Mouse (Mus musculus) mesoderm, embryonic 11.5 days (tissue): ENCODE data around the gene Dnajc30.
"Not testable (repeated sequence)": the region's sequence is repeated elsewhere in the genome, so short reads cannot be mapped to it uniquely, and the experiment has no call there.

Experiments
- DNase-seq: peaks from one replicate; pipeline ENCODE4 v3.0.0-alpha.2; 2012; ENCODE audit warnings: low read depth, low spot score

Dnajc30 gene

GRCm38 (mm10) chr5:135064382-135064766 lies 372 bp downstream of the Dnajc30 start:
- no peak for DNase-seq

GRCm38 (mm10) chr5:135064909-135065446 lies 976 bp downstream of the Dnajc30 start, which contains the start of gene Bud23:
Gene Bud23 (minus strand): TSS chr5:135064959.
- DNase-seq, result not testable (repeated sequence)

DNA sequence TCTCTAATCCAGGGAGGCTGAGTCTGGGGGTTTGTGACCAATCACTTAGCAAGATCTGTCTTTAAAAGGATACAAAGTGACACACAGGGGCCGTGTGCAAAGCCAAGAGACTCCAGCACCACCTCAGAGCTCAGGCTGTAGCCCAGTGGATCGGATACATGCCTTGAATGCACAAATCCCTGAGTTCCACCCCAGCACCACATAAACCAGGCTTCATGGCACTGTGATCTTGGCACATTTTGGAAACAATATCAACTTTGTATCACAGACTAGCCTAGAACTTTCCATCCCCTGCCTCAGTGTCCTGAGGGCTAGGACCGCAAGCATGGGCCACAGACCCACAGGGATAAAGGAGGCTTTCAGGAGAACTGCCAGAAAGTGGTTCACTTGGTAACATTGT lies 2.0 kb downstream of the Dnajc30 start:
- DNase-seq, result no peak

- no peak for DNase-seq
Observed at GRCm38 (mm10) chr5:135070448-135070847, 6.4 kb downstream of the Dnajc30 start.

- DNase-seq, result no peak
Observed at GRCm38 (mm10) chr5:135072061-135072460, 8.1 kb downstream of the Dnajc30 start.

- DNase-seq, result no peak
Observed at GRCm38 (mm10) chr5:135072720-135073119, 8.7 kb downstream of the Dnajc30 start.

DNA sequence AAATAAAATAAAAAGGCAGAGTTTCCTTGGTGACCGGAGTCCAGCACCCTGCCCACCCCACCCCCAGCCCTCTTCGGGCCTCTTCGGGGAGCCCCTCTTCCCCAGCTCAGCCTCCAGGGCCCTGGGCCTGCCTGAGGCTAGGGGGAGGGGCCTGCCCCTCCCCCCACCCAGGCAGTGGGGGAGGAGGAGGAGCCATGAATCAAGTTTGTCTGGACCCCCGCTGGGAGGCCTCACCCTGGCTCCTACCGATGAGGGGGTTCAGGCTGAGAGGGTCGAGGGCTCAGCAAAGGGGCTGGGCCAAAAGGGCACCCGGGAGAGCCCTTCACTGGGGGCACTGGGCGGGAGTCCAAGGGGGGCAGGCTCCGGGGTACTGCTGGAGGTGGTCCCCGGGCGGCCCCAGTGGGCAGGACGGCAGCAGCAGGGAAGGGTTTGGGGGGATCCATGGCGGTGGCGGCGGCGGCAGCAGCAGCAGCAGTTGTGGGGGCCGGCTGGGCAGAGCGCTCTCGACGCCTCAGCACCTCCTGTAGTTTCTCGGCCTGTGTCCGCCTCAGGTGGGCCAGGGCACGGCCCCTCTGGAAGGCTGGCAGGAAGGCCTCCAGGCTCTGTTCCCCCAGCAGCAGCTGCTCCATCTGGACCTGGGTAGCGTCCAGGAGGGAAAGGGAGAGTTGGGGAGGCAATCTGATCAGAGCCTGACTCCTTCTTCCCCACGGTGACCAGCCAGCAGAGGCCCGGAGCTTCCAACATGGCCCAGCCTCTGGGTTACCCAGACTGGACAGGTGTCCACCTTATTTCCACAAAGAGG lies 9.5 kb downstream of the Dnajc30 start:
- DNase-seq, result peak; percentile 23

DNA sequence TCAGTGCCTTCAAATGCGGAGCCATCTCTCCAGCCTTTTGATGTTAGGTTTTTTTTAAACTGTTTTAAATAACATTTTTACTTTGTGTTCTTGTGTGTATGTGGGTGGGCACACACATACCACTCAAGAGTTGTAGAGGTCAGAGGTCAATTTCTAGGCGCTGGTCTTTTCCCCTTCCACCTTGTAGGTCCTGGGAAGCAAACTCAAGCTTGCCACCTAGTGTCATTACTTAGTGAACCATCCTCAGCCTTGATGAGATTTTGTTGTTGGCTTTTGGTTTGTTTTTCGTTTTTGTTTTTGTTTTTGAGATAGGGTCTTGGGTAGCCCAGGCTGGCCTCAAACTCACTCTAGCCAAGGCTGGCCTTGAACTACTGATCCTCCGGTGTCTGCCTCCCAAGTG lies 11.7 kb downstream of the Dnajc30 start:
- DNase-seq, result no peak

DNA sequence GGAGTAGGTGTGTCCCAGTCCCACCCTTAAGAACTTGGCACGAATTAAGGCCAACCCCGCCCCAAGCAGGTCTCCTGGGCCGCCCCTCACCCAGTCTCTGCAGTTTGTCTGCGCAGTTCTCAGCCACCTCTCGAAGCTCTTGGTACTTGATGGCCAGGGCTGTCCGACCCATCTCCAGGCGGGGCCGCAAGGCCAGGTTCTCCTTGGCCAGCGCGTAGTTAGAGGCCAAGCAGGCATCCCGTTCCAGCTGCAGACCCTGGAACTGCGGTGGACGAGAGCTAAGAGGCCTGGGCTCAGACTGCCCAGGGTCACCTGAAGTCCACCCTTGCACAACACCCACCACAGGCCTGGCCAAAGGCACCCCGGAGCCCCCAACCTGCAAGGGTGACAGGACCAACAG lies 12.4 kb downstream of the Dnajc30 start:
- no peak for DNase-seq

GRCm38 (mm10) chr5:135076931-135077505 lies 13.0 kb downstream of the Dnajc30 start:
- peak; percentile 30 for DNase-seq

- DNase-seq, result peak; percentile 95
Observed at GRCm38 (mm10) chr5:135077564-135078481, 13.8 kb downstream of the Dnajc30 start, which contains the start of gene Vps37d. Gene Vps37d (minus strand): TSS chr5:135078266.

GRCm38 (mm10) chr5:135078482-135078810 lies 14.4 kb downstream of the Dnajc30 start:
- DNase-seq, result no peak

- no peak for DNase-seq
Observed at GRCm38 (mm10) chr5:135079578-135079977, 15.6 kb downstream of the Dnajc30 start.

DNA sequence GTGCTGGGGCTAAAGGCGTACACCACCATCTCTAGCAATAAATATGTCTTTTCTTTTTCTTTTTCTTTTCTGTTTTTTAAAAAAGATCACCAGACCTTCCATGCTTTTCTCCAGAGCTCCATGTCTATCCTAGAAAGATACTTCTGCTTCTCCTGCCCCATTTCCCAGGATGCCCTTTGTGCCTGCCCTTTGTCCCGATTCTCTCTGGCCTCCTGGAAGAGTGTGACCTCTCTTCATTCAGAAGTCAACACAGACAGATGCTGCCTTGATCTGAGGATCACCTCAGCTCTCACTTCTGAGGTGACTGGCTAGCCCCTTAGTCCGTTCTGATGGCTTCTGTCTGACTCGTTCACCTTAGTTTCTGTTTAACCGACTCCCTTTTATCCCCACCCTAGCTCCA lies 16.5 kb downstream of the Dnajc30 start:
- DNase-seq, result no peak

DNA sequence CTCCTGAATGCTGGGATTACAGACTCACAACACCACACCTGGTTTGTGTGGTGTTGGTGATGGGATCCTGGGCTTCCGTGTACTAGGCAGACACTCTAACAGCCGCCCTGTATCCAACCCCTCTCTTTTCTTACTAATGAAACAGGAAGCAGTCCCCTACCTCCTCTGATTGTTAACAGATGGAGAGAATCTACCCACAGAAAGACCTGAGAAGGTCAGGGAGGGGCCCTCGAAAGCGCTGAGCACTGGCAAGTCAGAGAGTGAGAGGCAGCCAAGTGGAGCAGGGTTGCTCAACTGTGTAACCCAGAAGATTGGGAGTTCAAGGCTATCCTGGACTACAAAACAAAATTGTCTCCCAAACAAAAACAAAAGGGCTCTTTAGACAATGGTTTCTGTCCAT lies 22.9 kb downstream of the Dnajc30 start:
- DNase-seq, result no peak

GRCm38 (mm10) chr5:135089653-135090052 lies 25.7 kb downstream of the Dnajc30 start, which contains the start of gene Mlxipl:
Gene Mlxipl (plus strand): TSS chr5:135089890.
- no peak for DNase-seq

DNA sequence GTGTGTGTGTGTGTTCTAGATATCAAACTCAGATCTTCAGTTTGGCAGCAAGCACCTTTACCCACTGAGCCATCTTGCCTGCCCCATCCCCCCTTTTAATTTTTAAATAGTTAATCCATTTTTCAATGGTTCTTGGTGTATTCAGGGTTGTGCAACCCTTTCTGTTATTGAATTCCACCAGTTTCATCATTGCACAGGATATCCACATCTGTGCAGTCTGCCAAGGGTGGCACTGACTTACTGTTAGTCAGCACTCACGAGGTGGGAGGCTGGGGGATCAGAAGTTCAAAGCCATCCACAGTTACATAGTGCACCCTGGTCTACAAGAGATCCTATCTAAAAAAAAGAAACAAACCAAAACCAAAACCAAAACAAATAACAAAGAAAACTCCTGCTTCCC lies 37.0 kb downstream of the Dnajc30 start:
- DNase-seq, result no peak

DNA sequence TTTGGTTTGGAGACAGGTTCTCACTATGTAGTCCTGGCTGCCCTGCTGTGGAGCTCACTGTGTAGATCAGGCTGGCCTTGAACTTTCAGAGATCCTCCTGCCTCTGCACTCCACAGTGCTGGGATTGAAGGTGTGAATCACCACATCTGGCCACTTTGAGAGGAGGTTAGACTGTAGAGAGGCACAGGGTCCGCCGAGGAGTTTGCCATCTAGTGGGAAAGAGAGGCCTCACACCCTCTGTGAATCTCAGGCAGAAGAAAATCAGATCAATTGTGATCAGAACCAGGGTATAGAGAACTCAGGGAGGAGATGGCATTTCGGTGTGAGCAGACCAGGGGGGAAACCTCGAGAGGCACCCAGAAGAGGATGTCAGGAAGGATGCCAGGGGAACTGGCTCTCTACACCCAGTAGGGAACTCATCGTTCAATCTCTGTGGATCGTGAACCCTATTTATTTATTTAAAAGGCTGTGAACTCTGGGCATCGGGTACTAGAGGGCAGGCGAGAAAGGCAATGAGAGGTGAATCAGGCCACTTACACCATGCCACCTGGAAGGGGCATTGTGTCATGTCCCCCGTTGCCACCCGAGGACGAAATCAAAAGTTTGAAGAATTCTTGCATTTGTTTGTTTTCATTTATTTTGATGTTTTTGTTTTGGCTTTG lies 40.1 kb downstream of the Dnajc30 start:
- DNase-seq, result no peak

DNA sequence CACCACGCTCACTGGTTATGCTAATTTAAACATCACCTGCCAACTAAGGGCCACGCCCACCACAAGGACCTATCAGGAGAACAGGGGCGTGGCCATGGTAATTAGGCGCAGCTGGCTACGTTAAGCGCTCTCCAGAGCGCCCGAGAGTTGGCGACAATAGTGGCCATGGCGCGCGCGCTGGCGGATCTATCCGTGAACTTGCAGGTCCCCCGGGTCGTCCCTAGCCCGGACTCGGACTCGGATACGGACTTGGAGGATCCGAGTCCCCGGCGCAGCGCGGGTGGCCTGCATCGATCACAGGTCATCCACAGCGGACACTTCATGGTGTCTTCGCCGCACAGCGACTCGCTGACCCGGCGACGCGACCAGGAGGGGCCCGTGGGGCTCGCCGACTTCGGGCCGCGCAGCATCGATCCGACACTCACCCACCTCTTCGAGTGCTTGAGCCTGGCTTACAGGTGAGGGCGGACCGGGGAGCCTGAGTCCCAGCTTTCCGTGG lies 42.8 kb downstream of the Dnajc30 start:
- peak; percentile 87 for DNase-seq

GRCm38 (mm10) chr5:135107521-135108501 lies 43.8 kb downstream of the Dnajc30 start:
- DNase-seq, result peak; percentile 60
